Mouse (Mus musculus) intestine, embryonic 15.5 days (tissue): ENCODE results near the gene Abhd2. TPM values are rescaled to one million over a fixed set of nuclear protein-coding genes. Genes with fewer than 3 reads are reported as not detected.

ENCODE experiments used
- ATAC-seq: fragments of 200-750 bp; cut with Nextera tagmentation; 2 replicates; pipeline ENCODE4 v1.8.0; 2017; ENCODE audit warnings: moderate TSS enrichment, moderate library complexity
- H3K27ac ChIP-seq: fragments of 300-500 bp; sonication (generic); 2 replicates; pipeline ENCODE4 v1.5.1; 2015; ENCODE audit warnings: mild to moderate bottlenecking, inconsistent platforms
- H3K27me3 ChIP-seq: fragments of 300-500 bp; sonication (generic); replicated peaks from 2 replicates; pipeline ENCODE4 v1.6.1; 2015; ENCODE audit warnings: inconsistent platforms
- H3K36me3 ChIP-seq: fragments of 300-500 bp; sonication (generic); 2 replicates; pipeline ENCODE4 v1.6.1; 2015; ENCODE audit warnings: inconsistent platforms
- H3K4me1 ChIP-seq: fragments of 300-500 bp; sonication (generic); replicated peaks from 2 replicates; pipeline ENCODE4 v1.6.1; 2015; ENCODE audit warnings: inconsistent platforms
- H3K4me2 ChIP-seq: fragments of 300-500 bp; sonication (generic); replicated peaks from 2 replicates; pipeline ENCODE4 v1.6.1; 2015; ENCODE audit warnings: mild to moderate bottlenecking, inconsistent platforms
- H3K4me3 ChIP-seq: fragments of 300-500 bp; sonication (generic); replicated peaks from 2 replicates; pipeline ENCODE4 v1.5.1; 2015; ENCODE audit warnings: inconsistent platforms
- H3K9ac ChIP-seq: fragments of 300-500 bp; sonication (generic); 2 replicates; pipeline ENCODE4 v1.6.1; 2015; ENCODE audit warnings: inconsistent platforms
- H3K9me3 ChIP-seq: fragments of 300-500 bp; sonication (generic); 2 replicates; pipeline ENCODE4 v1.6.1; 2016; ENCODE audit warnings: inconsistent platforms
- WGBS: fragments of 180-500 bp; shearing (Covaris S2); methylation state at CpG from one replicate; pipeline ENCODE4 v1.1.7; 2015; 5-methylcytosine and 5-hydroxymethylcytosine counted together
- polyA plus RNA-seq: library from polyadenylated mRNA; unstranded; fragments of >200 nt; fragmentation: Nextera tagmentation; extraction: Ambion mirVana; gene quantifications from 2 replicates; pipeline ENCODE4 v1.2.1, GENCODE M21; 2015

Gene Abhd2
- polyA plus RNA-seq, 1 experiment from 2014 or later = 16.3 TPM

GRCm38 (mm10) chr7:79284160-79284888 is 11.3 kb downstream of the Abhd2 start:
- no peak overlapping the region for H3K9ac ChIP-seq
- H3K36me3 ChIP-seq = no peaks in the 10 kb centered on the region
- H3K4me3 ChIP-seq = no peak overlapping the region
- H3K4me1 ChIP-seq = peaks cover 21% of the 10 kb centered on the region
- no peak for ATAC-seq
- no peaks in the 10 kb centered on the region for H3K9me3 ChIP-seq
- no peaks in the 10 kb centered on the region for H3K27me3 ChIP-seq
- 76% methylated on average over 14 of the region's 14 CpGs for WGBS
- no peak overlapping the region for H3K27ac ChIP-seq
- H3K4me2 ChIP-seq = no peak overlapping the region

- H3K9ac ChIP-seq = no peak overlapping the region
- peaks cover 15% of the 10 kb centered on the region for H3K4me1 ChIP-seq
- H3K36me3 ChIP-seq = no peaks in the 10 kb centered on the region
- no peaks in the 10 kb centered on the region for H3K27me3 ChIP-seq
- no peak overlapping the region for H3K27ac ChIP-seq
- no peak overlapping the region for H3K4me3 ChIP-seq
- whole genome bisulfite sequencing = 92% methylated on average over 8 of the region's 8 CpGs
- no peak for ATAC-seq
- H3K9me3 ChIP-seq = no peaks in the 10 kb centered on the region
- H3K4me2 ChIP-seq = no peak overlapping the region
These were observed 11.9 kb downstream of the Abhd2 start for GRCm38 (mm10) chr7:79284889-79285280.

- H3K4me1 ChIP-seq = peaks cover 14% of the 10 kb centered on the region
- H3K36me3 ChIP-seq = no peaks in the 10 kb centered on the region
- no peak overlapping the region for H3K9ac ChIP-seq
- no peak overlapping the region for H3K4me3 ChIP-seq
- H3K9me3 ChIP-seq = no peaks in the 10 kb centered on the region
- H3K27ac ChIP-seq = no peak overlapping the region
- WGBS = 66% methylated on average over 13 of the region's 13 CpGs
- no peaks in the 10 kb centered on the region for H3K27me3 ChIP-seq
- no peak for ATAC-seq
- no peak overlapping the region for H3K4me2 ChIP-seq
These were observed 12.4 kb downstream of the Abhd2 start for GRCm38 (mm10) chr7:79285408-79285807.

GRCm38 (mm10) chr7:79287226-79287625 is 14.2 kb downstream of the Abhd2 start:
- Histone ChIP-seq H3K27me3 (no peaks in the 10 kb centered on the region), H3K9ac (no peak overlapping the region), H3K4me3 (no peak overlapping the region), H3K36me3 (no peaks in the 10 kb centered on the region), H3K4me2 (no peak overlapping the region), H3K27ac (no peak overlapping the region), H3K4me1 (peaks cover 14% of the 10 kb centered on the region), H3K9me3 (no peaks in the 10 kb centered on the region)
- WGBS = 86% methylated on average over 6 of the region's 6 CpGs
- ATAC-seq = no peak

DNA sequence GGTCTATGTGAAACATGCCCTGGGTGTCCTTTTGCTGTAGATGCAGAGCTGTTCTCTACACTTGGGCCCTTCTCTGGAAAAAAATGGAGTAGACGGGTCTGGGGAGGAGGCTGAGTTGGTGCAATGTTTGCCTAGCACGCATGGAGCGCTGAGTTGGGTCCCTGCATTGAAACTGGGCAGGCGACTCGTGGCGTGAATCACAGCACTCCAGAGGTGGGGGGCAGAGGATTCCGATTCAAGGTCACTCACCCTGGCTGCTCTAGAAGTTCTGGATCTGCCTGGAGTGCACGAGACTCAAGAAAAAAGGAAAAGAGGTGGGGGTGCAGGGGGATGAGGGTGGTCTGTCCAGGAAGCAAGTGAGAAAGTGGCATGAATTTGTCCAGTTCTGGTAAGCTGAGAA is 14.9 kb downstream of the Abhd2 start:
- WGBS = 89% methylated on average over 8 of the region's 8 CpGs
- no peak overlapping the region for H3K4me3 ChIP-seq
- no peak overlapping the region for H3K4me2 ChIP-seq
- H3K27ac ChIP-seq = no peak overlapping the region
- H3K36me3 ChIP-seq = no peaks in the 10 kb centered on the region
- no peak for ATAC-seq
- H3K9me3 ChIP-seq = no peaks in the 10 kb centered on the region
- H3K4me1 ChIP-seq = peaks cover 11% of the 10 kb centered on the region
- H3K27me3 ChIP-seq = no peaks in the 10 kb centered on the region
- no peak overlapping the region for H3K9ac ChIP-seq

- WGBS = 82% methylated on average over 5 of the region's 5 CpGs
- no peaks in the 10 kb centered on the region for H3K27me3 ChIP-seq
- H3K4me3 ChIP-seq = no peak overlapping the region
- H3K4me2 ChIP-seq = no peak overlapping the region
- H3K9me3 ChIP-seq = no peaks in the 10 kb centered on the region
- peaks cover 6% of the 10 kb centered on the region for H3K4me1 ChIP-seq
- no peak overlapping the region for H3K27ac ChIP-seq
- no peak overlapping the region for H3K9ac ChIP-seq
- H3K36me3 ChIP-seq = no peaks in the 10 kb centered on the region
- no peak for ATAC-seq
These were observed 15.4 kb downstream of the Abhd2 start for GRCm38 (mm10) chr7:79288422-79288821.

- no peaks in the 10 kb centered on the region for H3K27me3 ChIP-seq
- no peak overlapping the region for H3K9ac ChIP-seq
- ATAC-seq = no peak
- no peaks in the 10 kb centered on the region for H3K9me3 ChIP-seq
- no peaks in the 10 kb centered on the region for H3K4me1 ChIP-seq
- H3K27ac ChIP-seq = no peak overlapping the region
- H3K4me3 ChIP-seq = no peak overlapping the region
- no peak overlapping the region for H3K4me2 ChIP-seq
- WGBS = 91% methylated on average over 14 of the region's 14 CpGs
- H3K36me3 ChIP-seq = 0 out of 2 replicates have a peak, but pooled peaks cover 14% of the 10 kb centered on the region
These were observed 20.7 kb downstream of the Abhd2 start for GRCm38 (mm10) chr7:79293605-79294232.

- Histone ChIP-seq H3K27me3 (no peaks in the 10 kb centered on the region), H3K4me2 (no peak overlapping the region), H3K36me3 (0 out of 2 replicates have a peak, but pooled peaks cover 14% of the 10 kb centered on the region), H3K27ac (no peak overlapping the region), H3K4me3 (no peak overlapping the region), H3K4me1 (peaks cover 2% of the 10 kb centered on the region; the same call in 1 of the 2 replicates), H3K9ac (no peak overlapping the region), H3K9me3 (no peaks in the 10 kb centered on the region)
- ATAC-seq = no peak
- WGBS = 91% methylated on average over 13 of the region's 13 CpGs
These were observed 21.5 kb downstream of the Abhd2 start for GRCm38 (mm10) chr7:79294449-79294980.

DNA sequence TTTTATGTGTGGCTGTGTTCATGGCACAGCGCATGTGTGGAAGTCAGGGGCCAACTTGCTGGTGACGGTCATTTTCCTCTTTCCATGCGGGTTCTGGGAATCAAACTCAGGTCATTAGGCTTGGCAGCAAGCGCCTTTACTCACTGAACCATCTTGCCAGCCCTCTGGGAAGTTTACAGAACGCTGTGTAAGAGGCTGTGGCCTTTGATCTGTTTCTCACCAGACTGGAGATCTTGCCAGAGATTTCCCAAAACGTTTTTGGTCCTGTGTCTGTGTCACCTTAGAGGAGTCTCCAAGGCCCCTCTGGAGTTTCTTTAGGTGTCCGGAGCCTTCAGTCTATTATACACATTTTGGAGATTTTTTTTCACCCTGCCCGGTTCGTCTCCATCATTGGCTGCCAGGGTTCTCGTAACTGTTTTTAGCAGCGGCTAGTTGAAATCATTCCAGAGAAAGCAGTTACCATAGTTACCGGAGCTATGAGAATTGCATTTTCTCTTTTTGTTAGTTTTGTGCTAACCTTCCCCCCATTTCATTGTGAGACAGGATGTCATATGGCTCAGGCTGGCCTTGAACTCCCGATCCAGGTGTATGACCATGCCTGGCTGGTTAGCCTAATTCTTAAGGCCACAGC is 22.3 kb downstream of the Abhd2 start:
- no peak overlapping the region for H3K9ac ChIP-seq
- H3K4me3 ChIP-seq = no peak overlapping the region
- H3K9me3 ChIP-seq = no peaks in the 10 kb centered on the region
- 0 out of 2 replicates have a peak, but pooled peaks cover 14% of the 10 kb centered on the region for H3K36me3 ChIP-seq
- no peaks in the 10 kb centered on the region for H3K27me3 ChIP-seq
- no peak overlapping the region for H3K27ac ChIP-seq
- WGBS = 85% methylated on average over 13 of the region's 13 CpGs
- no peak for ATAC-seq
- peaks cover 7% of the 10 kb centered on the region for H3K4me1 ChIP-seq
- no peak overlapping the region for H3K4me2 ChIP-seq

DNA sequence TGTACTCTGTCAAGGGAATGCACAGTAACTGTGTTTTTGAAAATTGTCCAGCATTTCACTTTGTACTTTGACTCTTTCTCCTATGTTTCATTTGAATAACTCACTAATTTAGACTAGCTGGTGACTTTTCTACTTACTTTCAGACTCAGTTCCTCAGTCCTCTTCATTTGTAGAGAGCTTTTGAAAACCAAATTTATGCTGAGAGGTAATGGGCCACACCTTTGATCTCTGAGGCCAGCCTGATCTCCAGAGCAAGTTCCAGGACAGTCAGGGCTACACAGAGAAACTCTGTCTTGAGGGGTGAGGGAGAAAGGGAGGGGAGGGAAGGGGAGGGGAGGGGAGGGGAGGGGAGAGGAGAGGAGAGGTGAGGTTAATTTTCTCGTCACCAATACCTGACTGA is 25.7 kb downstream of the Abhd2 start:
- Histone ChIP-seq H3K4me2 (no peak overlapping the region), H3K36me3 (0 out of 2 replicates have a peak, but pooled peaks cover 14% of the 10 kb centered on the region), H3K27ac (no peak overlapping the region), H3K9me3 (no peaks in the 10 kb centered on the region), H3K9ac (no peak overlapping the region), H3K4me3 (no peak overlapping the region), H3K4me1 (peaks cover 32% of the 10 kb centered on the region), H3K27me3 (no peaks in the 10 kb centered on the region)
- 46% methylated on average over 1 of the region's 1 CpGs for WGBS
- no peak for ATAC-seq

DNA sequence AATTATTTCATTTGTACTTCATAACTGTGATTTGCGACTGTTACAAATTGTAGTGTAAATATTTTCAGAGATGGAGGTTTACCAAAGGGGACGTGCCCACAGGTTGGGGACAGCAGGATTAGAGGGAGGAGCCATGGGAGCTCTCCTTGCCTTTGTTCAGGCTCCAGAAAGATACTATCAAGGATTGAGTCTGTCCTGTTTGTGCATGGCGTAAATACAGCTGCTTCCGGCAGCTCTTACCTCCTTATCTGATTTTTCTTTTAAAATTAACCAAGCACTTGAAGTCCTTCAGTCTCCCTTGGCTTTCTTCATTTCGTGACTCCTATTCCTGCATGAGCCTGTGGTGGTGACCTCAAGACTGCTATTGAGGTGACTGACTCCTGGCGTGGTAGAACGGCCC is 26.5 kb downstream of the Abhd2 start:
- Histone ChIP-seq H3K9ac (no peak overlapping the region), H3K4me3 (no peak overlapping the region), H3K9me3 (no peaks in the 10 kb centered on the region), H3K27me3 (no peaks in the 10 kb centered on the region), H3K4me1 (peaks cover 32% of the 10 kb centered on the region), H3K4me2 (no peak overlapping the region), H3K27ac (no peak overlapping the region), H3K36me3 (0 out of 2 replicates have a peak, but pooled peaks cover 14% of the 10 kb centered on the region)
- WGBS = 53% methylated on average over 7 of the region's 7 CpGs
- ATAC-seq = no peak

DNA sequence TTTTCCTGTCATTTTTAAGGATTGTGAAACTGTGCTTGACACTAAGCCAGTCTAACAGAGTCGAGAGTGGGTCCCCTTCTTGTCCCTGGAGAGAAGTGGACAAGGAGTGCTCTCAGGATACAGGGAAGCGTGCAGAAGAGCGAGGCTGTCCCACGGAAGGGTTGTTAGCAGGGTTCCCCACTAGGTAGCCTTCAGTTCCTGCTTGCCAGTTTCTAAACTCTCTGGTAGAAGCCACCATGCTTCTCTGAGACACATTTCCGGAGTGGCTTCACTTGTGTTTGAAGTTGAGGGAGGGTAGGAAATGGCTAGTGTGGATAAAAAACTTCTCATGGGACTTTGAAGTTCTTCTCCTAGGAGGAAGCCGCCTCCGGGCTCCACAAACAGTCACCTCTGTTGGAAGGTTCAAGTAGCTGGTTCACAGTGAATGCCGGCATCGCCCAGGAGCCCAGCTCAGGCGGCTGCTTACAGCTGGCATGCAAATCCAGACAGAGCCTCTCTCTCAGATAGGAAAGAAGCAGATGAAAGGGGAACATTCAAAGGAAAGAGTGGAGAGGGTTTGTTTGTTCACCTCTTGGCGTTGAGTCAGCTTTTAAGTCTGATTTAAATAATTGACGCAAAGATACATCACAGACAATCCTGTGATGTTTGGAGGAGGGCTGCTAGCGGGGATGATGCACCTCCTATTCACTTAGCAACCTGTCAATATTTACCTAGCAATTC is 27.6 kb downstream of the Abhd2 start:
- H3K9ac ChIP-seq = no peak overlapping the region; the same call in 1 of the 2 replicates
- H3K27ac ChIP-seq = peak overlapping the region; percentile 38; the same call in 1 of the 2 replicates
- no peak for ATAC-seq
- H3K9me3 ChIP-seq = no peaks in the 10 kb centered on the region
- no peak overlapping the region for H3K4me3 ChIP-seq
- H3K36me3 ChIP-seq = 0 out of 2 replicates have a peak, but pooled peaks cover 14% of the 10 kb centered on the region
- no peak overlapping the region for H3K4me2 ChIP-seq
- peaks cover 36% of the 10 kb centered on the region for H3K4me1 ChIP-seq
- H3K27me3 ChIP-seq = no peaks in the 10 kb centered on the region
- 35% methylated on average over 13 of the region's 13 CpGs for WGBS
